Mouse (Mus musculus) kidney, adult 2 months (tissue): ENCODE results near the gene Stt3b.

ENCODE experiments used
- CTCF ChIP-seq: fragments of 200-500 bp; conservative IDR thresholded peaks from 2 replicates; pipeline ENCODE4 v1.5.1; 2011; ENCODE audit warnings: low read depth, mild to moderate bottlenecking, control low read depth, low read length, moderate library complexity, mixed read lengths; ENCODE audit not compliant: insufficient read depth, insufficient read length
- POLR2A ChIP-seq: fragments of 200-500 bp; IDR thresholded peaks from one replicate; pipeline ENCODE4 v1.6.1; 2011; ENCODE audit warnings: low read depth, low read length, control low read depth

DNA sequence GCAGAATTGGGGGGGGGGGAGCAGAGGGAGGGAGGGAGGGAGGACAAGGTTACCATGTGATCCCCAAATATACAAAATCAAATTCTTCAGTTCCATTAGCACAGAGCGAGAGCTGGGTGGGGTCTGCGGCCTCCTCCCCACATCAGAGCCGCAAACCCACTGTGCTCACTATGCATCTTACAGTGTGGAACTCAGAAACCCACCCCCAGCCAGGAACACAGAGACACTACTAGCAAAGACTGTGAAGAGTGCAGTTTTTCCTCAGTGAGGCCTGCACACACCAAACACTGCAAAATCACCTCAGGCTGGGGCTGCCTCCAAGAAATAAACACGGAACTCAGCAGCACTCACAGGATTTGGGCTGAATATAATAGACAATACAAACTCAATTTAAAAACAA lies 50.4 kb downstream of the Stt3b start:
- TF ChIP-seq CTCF (no peak), POLR2A (no peak)
